Mouse (Mus musculus): ENCODE results near the gene Hmmr. TPM values are rescaled to one million over a fixed set of nuclear protein-coding genes. Genes with fewer than 3 reads are reported as not detected.

The Hmmr gene
- total and polyA plus RNA-seq, 2 experiments = 0.10 to 0.18 TPM

GRCm38 (mm10) chr11:40682456-40682855 lies 50.8 kb downstream of the Hmmr start:
- Histone ChIP-seq H3K79me2 (ENCODE audit: control insufficient read depth, insufficient read depth, low read length) (peaks cover 4% of the 10 kb centered on the region; the same call in 1 of the 2 replicates), H3K27me3 (ENCODE audit: control insufficient read depth, insufficient read depth, low read length) (no peaks in the 10 kb centered on the region), H3K27ac (replicated peaks; ENCODE audit: insufficient read depth, low read depth, low read length) (no peak overlapping the region), H3K4me1 (ENCODE audit: control insufficient read depth, insufficient read depth, low read length) (no peaks in the 10 kb centered on the region), H3K36me3 (ENCODE audit: control insufficient read depth, insufficient read depth, low read length) (peaks cover 70% of the 10 kb centered on the region), H3K9ac (ENCODE audit: low read depth, low read length) (no peak overlapping the region), H3K4me3 (ENCODE audit: insufficient read depth, low read depth, low read length) (no peak overlapping the region)
- TF ChIP-seq POLR2A (IDR thresholded peaks at IDR 0.05; ENCODE audit: extremely low read depth, insufficient read depth, low read length) (no peak), CTCF (IDR thresholded peaks at IDR 0.05; ENCODE audit: low read depth, low read length) (no peak)
- no peak for DNase-seq (ENCODE audit: extremely low read depth, low read depth, low spot score)
- WGBS = 91% methylated on average over 3 of the region's 3 CpGs

GRCm38 (mm10) chr11:40677169-40677568 lies 56.1 kb downstream of the Hmmr start:
- peak; percentile 24 for DNase-seq (ENCODE audit: extremely low read depth, low read depth, low spot score)
- no peak for TF ChIP-seq POLR2A (IDR thresholded peaks at IDR 0.05; ENCODE audit: extremely low read depth, insufficient read depth, low read length)
- peak; percentile 76 for TF ChIP-seq CTCF (IDR thresholded peaks at IDR 0.05; ENCODE audit: low read depth, low read length)
- Histone ChIP-seq H3K36me3 (ENCODE audit: control insufficient read depth, insufficient read depth, low read length) (peaks cover 36% of the 10 kb centered on the region), H3K4me3 (ENCODE audit: insufficient read depth, low read depth, low read length) (no peak overlapping the region), H3K9ac (ENCODE audit: low read depth, low read length) (no peak overlapping the region), H3K27ac (replicated peaks; ENCODE audit: insufficient read depth, low read depth, low read length) (no peak overlapping the region), H3K79me2 (ENCODE audit: control insufficient read depth, insufficient read depth, low read length) (no peaks in the 10 kb centered on the region), H3K27me3 (ENCODE audit: control insufficient read depth, insufficient read depth, low read length) (no peaks in the 10 kb centered on the region), H3K4me1 (ENCODE audit: control insufficient read depth, insufficient read depth, low read length) (no peaks in the 10 kb centered on the region)
- 100% methylated on average over 1 of the region's 1 CpGs for WGBS

GRCm38 (mm10) chr11:40675014-40675730 lies 58.0 kb downstream of the Hmmr start:
- Histone ChIP-seq H3K27me3 (ENCODE audit: control insufficient read depth, insufficient read depth, low read length) (no peaks in the 10 kb centered on the region), H3K36me3 (ENCODE audit: control insufficient read depth, insufficient read depth, low read length) (peaks cover 21% of the 10 kb centered on the region), H3K27ac (replicated peaks; ENCODE audit: insufficient read depth, low read depth, low read length) (no peak overlapping the region), H3K9ac (ENCODE audit: low read depth, low read length) (no peak overlapping the region), H3K4me1 (ENCODE audit: control insufficient read depth, insufficient read depth, low read length) (no peaks in the 10 kb centered on the region), H3K4me3 (ENCODE audit: insufficient read depth, low read depth, low read length) (no peak overlapping the region), H3K79me2 (ENCODE audit: control insufficient read depth, insufficient read depth, low read length) (no peaks in the 10 kb centered on the region)
- WGBS = 78% methylated on average over 4 of the region's 4 CpGs
- TF ChIP-seq CTCF (IDR thresholded peaks at IDR 0.05; ENCODE audit: low read depth, low read length) (no peak), POLR2A (IDR thresholded peaks at IDR 0.05; ENCODE audit: extremely low read depth, insufficient read depth, low read length) (no peak)
- DNase-seq (ENCODE audit: extremely low read depth, low read depth, low spot score) = no peak

Other genes with a start within 250 kb of the Hmmr start
- gene Mat2b, start 38.2 kb downstream of the Hmmr start, total RNA-seq (2014; rRNA removed) = 43.6 and 49.8 TPM in 2 replicates
- gene Mat2b, start 38.2 kb downstream of the Hmmr start, polyA plus RNA-seq (2012; rRNA removed) = 17.5 and 18.2 TPM in 2 replicates
- gene Nudcd2, start 245 bp upstream of the Hmmr start, total RNA-seq (2014; rRNA removed) = 31.6 and 34.9 TPM in 2 replicates
- gene Nudcd2, start 245 bp upstream of the Hmmr start, polyA plus RNA-seq (2012; rRNA removed) = 11.6 and 17.7 TPM in 2 replicates
- gene Ccng1, start 21.9 kb upstream of the Hmmr start, total RNA-seq (2014; rRNA removed) = 24.8 and 31.0 TPM in 2 replicates
- 5.4 and 6.2 TPM in 2 replicates for gene Ccng1, start 21.9 kb upstream of the Hmmr start, polyA plus RNA-seq (2012; rRNA removed)

Data from liver, adult 2 months (tissue).